Mouse (Mus musculus): ENCODE data around the gene Gm42517.

DNA sequence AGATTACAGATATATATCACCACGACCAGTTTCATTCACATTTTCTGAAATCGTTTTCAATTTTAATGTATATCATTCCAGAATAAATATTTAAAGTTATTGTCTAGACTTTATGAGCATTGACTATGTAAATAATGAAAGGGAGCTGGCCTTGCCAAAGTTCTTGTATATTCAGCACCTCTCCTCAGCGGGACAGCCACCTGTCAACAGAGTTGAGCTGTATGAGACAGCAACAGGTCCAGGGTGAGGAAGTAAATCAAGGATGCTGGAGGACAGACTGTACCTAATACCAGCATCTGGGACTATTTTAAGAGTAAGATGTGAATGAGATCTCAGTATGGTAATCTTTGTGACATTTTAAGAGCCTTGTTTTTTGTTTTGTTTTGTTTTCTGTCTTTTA lies 29.7 kb downstream of the Gm42517 start:
- TF ChIP-seq CTCF (IDR thresholded peaks at IDR 0.05; ENCODE audit: extremely low read depth, insufficient read depth, insufficient read length, insufficient replicate concordance) (no peak), POLR2A (IDR thresholded peaks at IDR 0.05; ENCODE audit: low read depth, low read length) (no peak)

All from spleen, adult 2 months (tissue).